Mouse (Mus musculus) ovary, postnatal 36 days (tissue): ENCODE data around the gene Gm8005.
"Not testable (repeated sequence)": the region's sequence is repeated elsewhere in the genome, so short reads cannot be mapped to it uniquely, and the experiment has no call there.

Experiments
- DNase-seq: peaks from one replicate; pipeline ENCODE4 v3.0.0; 2022; ENCODE audit warnings: low spot score, mixed read lengths

Gene Gm8005

GRCm38 (mm10) chr14:42439573-42439972 is at the start of gene Gm8005:
Gm8005 (minus strand) TSS chr14:42439673.
- not testable (repeated sequence) for DNase-seq

GRCm38 (mm10) chr14:42463581-42463980 is 24.1 kb upstream of the Gm8005 start, which contains the start of gene Gm8011:
Gm8011 (plus strand) TSS chr14:42463881.
- not testable (repeated sequence) for DNase-seq
